Mouse (Mus musculus): ENCODE results near the gene Socs4. TPM values are rescaled to one million over a fixed set of nuclear protein-coding genes. Genes with fewer than 3 reads are reported as not detected.

Gene Socs4
- total RNA-seq, 2 experiments from 2014 or later, result 6.3 to 11.3 TPM

DNA sequence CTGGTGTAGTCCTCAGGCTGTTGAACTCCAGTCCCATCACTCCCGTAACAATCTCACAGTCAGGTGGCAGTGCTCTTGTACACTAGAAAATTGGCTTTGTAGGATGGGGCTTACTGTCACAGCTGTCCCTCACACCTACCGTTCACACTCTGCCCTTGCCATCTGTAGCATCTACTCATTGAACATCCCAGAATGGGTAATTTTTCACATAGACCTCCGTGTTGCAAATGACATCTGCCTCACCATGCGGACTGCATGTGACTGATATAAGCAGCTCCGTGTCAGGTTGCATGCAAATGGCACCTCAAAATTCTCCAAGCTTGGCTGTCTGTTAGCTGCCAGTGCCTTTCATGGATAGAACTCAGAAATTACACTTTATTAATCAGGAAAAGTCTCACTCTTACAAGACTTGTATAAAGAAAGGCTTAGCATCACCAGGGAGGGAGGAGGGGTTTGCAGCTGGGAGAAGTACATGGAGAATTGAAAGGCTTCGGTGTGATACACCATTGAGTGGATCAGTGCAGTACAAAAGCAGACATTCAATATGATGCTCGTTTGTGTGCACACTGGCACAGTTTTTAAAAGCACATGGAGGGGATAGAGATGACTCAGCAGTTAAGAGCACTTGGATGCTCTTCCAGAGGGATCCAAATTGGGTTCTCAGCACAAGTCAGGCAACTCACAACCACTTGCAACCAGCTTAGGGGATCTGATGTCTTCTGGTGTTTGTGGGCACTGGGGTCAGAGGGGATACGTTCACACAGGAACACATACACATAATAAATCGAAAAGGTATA is 49.4 kb downstream of the Socs4 start:
- Histone ChIP-seq H3K4me3 (no peak overlapping the region), H3K27ac (no peak overlapping the region)
- no peak for DNase-seq
- intact Hi-C loops (cut with DNase I), result no loop called here
- no peak for TF ChIP-seq CTCF (IDR thresholded peaks at IDR 0.05)

- intact Hi-C loops (cut with DNase I), result no loop called here
- TF ChIP-seq CTCF (IDR thresholded peaks at IDR 0.05), result no peak
- no peak overlapping the region for H3K4me3 ChIP-seq
- no peak for DNase-seq
- no peak overlapping the region for H3K27ac ChIP-seq
These were observed 50.6 kb downstream of the Socs4 start for GRCm38 (mm10) chr14:47327347-47327746.

DNA sequence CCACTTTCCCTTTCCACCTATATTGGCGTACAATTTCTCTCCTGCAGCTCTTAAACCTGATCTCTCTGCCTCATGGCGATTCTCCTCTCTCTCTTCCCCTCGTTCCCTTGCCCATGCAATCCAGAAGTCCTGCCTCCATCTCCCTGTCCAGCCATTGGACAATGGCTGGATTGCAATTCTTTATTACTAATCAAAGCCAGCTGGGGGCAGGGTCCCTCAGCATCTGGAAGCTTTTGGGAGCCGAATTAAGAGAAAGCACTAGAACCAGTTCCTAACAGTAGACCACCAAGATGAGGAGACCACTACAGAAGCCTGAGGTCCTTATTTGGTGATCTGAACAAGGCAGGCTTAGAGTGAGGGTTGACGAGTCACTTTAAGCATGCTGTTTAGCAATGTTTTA is 55.2 kb downstream of the Socs4 start:
- no peak for TF ChIP-seq CTCF (IDR thresholded peaks at IDR 0.05)
- intact Hi-C loops (cut with DNase I), result loop anchor here (10.0 kb wide), 1 partner anchor 203 kb away; no protein-coding TSS in a partner anchor

DNA sequence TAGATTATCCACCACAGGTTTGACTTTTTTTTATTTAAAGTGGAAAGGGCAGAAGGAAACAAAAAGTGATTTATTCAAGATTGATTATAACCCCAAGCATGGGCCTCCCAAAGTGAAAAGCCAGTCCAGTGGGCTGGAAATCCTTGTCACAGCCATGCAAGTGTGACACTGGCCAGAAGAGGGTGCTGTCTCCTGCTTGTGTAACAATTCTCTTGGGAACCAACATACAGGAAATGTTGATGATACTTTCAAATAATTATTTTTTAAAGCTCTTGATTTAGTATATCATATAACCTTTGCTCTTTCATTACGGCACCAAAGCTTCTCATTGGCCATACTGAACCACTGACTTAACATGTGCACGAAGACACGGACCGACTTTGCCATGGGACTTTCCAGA is 58.1 kb downstream of the Socs4 start:
- Histone ChIP-seq H3K27ac (peak overlapping the region; percentile 1; the same call in 1 of the 2 replicates), H3K4me3 (no peak overlapping the region)
- peak; percentile 97 for TF ChIP-seq CTCF (IDR thresholded peaks at IDR 0.05)
- intact Hi-C loops (cut with DNase I), result loop anchor here (1.0 to 10.0 kb wide), 2 partner anchors 61 to 200 kb away; no protein-coding TSS in a partner anchor
- peak; percentile 67 for DNase-seq

More for the DNA sequence above, 55.2 kb downstream of the Socs4 start:
- no peak overlapping the region for H3K4me3 ChIP-seq
- no peak overlapping the region for H3K27ac ChIP-seq
- DNase-seq, result no peak

GRCm38 (mm10) chr14:47335300-47335699 is 58.6 kb downstream of the Socs4 start:
- no peak overlapping the region for H3K4me3 ChIP-seq
- DNase-seq, result no peak
- intact Hi-C loops (cut with DNase I), result loop anchor here (10.0 kb wide), 1 partner anchor 200 kb away; no protein-coding TSS in a partner anchor
- H3K27ac ChIP-seq, result peak overlapping the region; percentile 1; the same call in 1 of the 2 replicates
- TF ChIP-seq CTCF (IDR thresholded peaks at IDR 0.05), result no peak

DNA sequence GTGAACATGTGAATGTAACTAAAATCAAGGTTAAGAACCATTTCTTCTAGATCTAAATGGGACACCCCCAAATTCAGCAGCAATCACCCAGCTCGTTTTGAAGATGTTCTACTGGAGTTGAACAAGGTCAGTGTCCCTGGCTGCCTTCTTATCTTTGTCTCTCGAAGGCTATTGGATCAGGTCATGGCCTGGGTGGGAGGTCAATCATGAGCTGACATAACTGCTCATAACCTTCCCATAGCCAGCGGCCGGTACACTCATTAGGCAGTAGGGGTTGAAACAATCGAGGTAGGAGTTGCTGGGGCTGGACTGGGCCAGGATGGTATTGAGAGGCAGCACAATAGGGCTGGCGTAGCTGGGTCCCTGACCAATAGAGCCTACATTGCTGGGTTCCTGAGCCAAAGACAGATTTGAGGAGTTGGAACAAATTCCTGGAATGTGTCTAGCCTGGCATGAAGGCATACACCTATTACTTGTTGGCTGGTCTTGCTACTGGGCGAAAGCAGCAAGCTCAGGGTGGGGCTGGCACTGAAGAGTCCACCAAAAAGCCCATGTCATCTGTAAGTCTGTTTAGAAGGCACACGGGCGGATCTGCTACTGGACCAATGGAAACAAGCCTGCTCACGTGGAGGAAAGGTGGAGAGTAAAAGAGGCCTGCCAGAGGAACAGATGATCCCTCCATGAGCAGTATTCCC is 63.6 kb downstream of the Socs4 start:
- intact Hi-C loops (cut with DNase I), result no loop called here
- DNase-seq, result no peak
- no peak for TF ChIP-seq CTCF (IDR thresholded peaks at IDR 0.05)
- H3K4me3 ChIP-seq, result no peak overlapping the region
- no peak overlapping the region for H3K27ac ChIP-seq

DNA sequence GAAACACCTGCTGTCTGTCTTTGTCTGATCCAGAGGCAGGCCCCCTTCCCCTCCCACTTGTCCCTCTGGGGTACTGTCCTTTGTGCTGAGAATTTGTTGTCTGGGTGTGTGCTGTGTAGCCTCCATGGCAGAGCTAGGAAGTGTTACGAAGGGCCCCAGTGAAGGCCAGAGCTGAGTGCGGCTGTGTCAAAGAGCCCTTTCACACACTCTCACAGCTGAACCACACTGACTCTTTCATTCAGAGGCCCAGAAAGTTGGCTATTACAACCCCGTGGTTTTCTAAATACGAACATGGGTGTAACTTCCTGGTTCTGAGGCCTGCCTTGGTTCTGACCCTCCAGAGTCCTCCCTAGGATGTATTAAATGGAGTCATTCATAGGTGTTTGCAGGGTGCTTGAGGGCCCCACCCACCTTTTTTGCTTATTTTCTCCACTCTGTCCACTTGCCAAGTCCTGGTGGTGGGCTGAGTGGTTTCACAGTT is 65.1 kb downstream of the Socs4 start:
- TF ChIP-seq CTCF (IDR thresholded peaks at IDR 0.05), result no peak
- Histone ChIP-seq H3K27ac (no peak overlapping the region), H3K4me3 (no peak overlapping the region)
- intact Hi-C loops (cut with DNase I), result no loop called here
- no peak for DNase-seq

Other genes with a start within 250 kb of the Socs4 start
- gene Gch1, start 87.5 kb upstream of the Socs4 start, total RNA-seq (2021), result 1 to 10 TPM; 2.3 to 3.0 TPM
- 1 to 10 TPM in 1 of 2 experiments, under 1 TPM in 1; 0.31 to 1.6 TPM for gene Wdhd1, start 74 bp upstream of the Socs4 start, total RNA-seq (2021)
- 10 to 100 TPM; 27.8 to 28.1 TPM for gene Mapk1ip1l, start 21.3 kb downstream of the Socs4 start, total RNA-seq (2021)
- gene Lgals3, start 90.8 kb downstream of the Socs4 start, total RNA-seq (2021), result 1 to 10 TPM; 2.9 to 4.0 TPM
- not detected for gene Dlgap5, start 141.5 kb downstream of the Socs4 start, total RNA-seq (2021)
- gene Fbxo34, start 173.5 kb downstream of the Socs4 start, total RNA-seq (2021), result 10 to 100 TPM; 10.7 to 12.3 TPM

All from gastrocnemius, adult 2 months (tissue).